In the genomic region with DNA sequence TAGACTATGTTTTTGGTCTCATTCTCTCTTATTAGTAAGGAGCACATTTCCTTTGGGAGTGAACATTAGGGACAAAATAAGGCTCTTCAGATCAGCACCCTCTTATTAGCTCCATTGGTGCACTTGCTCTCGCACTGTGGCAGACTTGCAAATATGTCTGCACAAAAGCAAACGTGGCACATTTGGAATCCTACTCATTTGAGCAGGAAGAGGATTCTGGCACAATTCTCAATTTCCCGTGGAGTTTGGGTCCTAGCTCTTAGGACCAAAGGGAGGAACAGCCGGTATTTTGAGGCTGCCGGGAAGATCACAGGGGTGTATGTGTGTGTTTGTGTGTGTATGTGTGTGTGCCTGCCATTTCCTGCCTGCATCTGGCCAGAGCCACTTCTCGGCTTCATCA, we compare ENCODE assay signal across 13 mouse cellular contexts.
DNase-seq lines count a peak whose midpoint lies in the region.
"Had no signal": no experiment of that assay in that cellular context is flagged by ENCODE, and none has a peak within 500 bp of the region (broad histone marks: within the 10 kb centered on the region; RNA-seq: fewer than 3 reads in every experiment).

No protein-coding gene starts in this region.

- DNase-seq in heart, adult 11 months, result peak; percentile 27
- no peak for DNase-seq in heart, postnatal 14 days
- peak; percentile 13 for DNase-seq in thymus, postnatal 0 days (ENCODE audit: low spot score)
- DNase-seq in thymus, adult 18-20 months, result no peak
- peak; percentile 32 for DNase-seq in cerebellum, adult 8-10 months
- DNase-seq in adrenal gland, postnatal 10 days, result no peak
- no peak for DNase-seq in urinary bladder, postnatal 25 days (ENCODE audit: low spot score)
- DNase-seq: adrenal gland, postnatal 36 days; B cell, adult 2 months; heart, adult 2 months; kidney, postnatal 14 days; right cerebral cortex, postnatal 25 days; thymus, adult 2 months had no signal

- intact Hi-C loops in heart, postnatal 14 days (cut with DNase I), result no loop called here

Comparison
In these comparisons a context has a peak if more than half of its experiments do, and no peak if none do; other contexts are left out.
1. DNase-seq: peak in heart, adult 11 months (single experiment), thymus, postnatal 0 days (single experiment) and cerebellum, adult 8-10 months (single experiment); none in heart, postnatal 14 days (0 of 2), thymus, adult 18-20 months (0 of 2), adrenal gland, postnatal 10 days (single experiment) and urinary bladder, postnatal 25 days (single experiment).